Mouse (Mus musculus) T-helper 1 cell (primary cell): Measurements from ENCODE around the gene Zbtb45.

Source experiments
- in situ Hi-C: fragments of 300-600 bp; cut with MboI, MseI; formaldehyde crosslinking; loops from one replicate; pipeline ENCODE4 v1.15.1; 2025; ENCODE audit warnings: high pct_unique_total_duplicates

Zbtb45 gene

GRCm38 (mm10) chr7:13010005-13010908 is at the start of gene Zbtb45:
Gene Zbtb45, minus strand, starts transcription at chr7:13010034.
- in situ Hi-C loops = no loop called here

GRCm38 (mm10) chr7:13059536-13059935 is 49.7 kb upstream of the Zbtb45 start:
- in situ Hi-C loops = loop anchor here (5.0 to 25.0 kb wide), 2 partner anchors 213 to 572 kb away; partner anchors contain the start of gene Zfp606

- in situ Hi-C loops = loop anchor here (5.0 to 25.0 kb wide), 2 partner anchors 215 to 570 kb away; partner anchors contain the start of gene Zfp606
Measured at GRCm38 (mm10) chr7:13056913-13057700, 47.3 kb upstream of the Zbtb45 start.

GRCm38 (mm10) chr7:13054287-13055010 is 44.6 kb upstream of the Zbtb45 start, which contains the start of gene Mzf1:
Gene Mzf1, minus strand, starts transcription at chr7:13054764.
- in situ Hi-C loops = loop anchor here (5.0 to 25.0 kb wide), 2 partner anchors 218 to 567 kb away; partner anchors contain the start of gene Zfp606

- in situ Hi-C loops = loop anchor here (25.0 kb wide), 1 partner anchor 567 kb away; the partner anchor contains the start of gene Zfp606
Measured at GRCm38 (mm10) chr7:13053961-13054286, 44.1 kb upstream of the Zbtb45 start.

- in situ Hi-C loops = loop anchor here (25.0 kb wide), 1 partner anchor 566 kb away; the partner anchor contains the start of gene Zfp606
Measured at GRCm38 (mm10) chr7:13053501-13053900, 43.7 kb upstream of the Zbtb45 start.

GRCm38 (mm10) chr7:13053001-13053400 is 43.2 kb upstream of the Zbtb45 start:
- in situ Hi-C loops = loop anchor here (25.0 kb wide), 1 partner anchor 566 kb away; the partner anchor contains the start of gene Zfp606

- in situ Hi-C loops = no loop called here
Measured at GRCm38 (mm10) chr7:13046084-13046483, 36.2 kb upstream of the Zbtb45 start.

GRCm38 (mm10) chr7:13044254-13044625 is 34.4 kb upstream of the Zbtb45 start:
- in situ Hi-C loops = loop anchor here (5.0 kb wide), 2 partner anchors 37 to 72 kb away; no protein-coding TSS in a partner anchor

GRCm38 (mm10) chr7:13043445-13044253 is 33.8 kb upstream of the Zbtb45 start:
- in situ Hi-C loops = loop anchor here (5.0 kb wide), 2 partner anchors 36 to 71 kb away; no protein-coding TSS in a partner anchor

- in situ Hi-C loops = loop anchor here (5.0 kb wide), 2 partner anchors 36 to 71 kb away; no protein-coding TSS in a partner anchor
Measured at GRCm38 (mm10) chr7:13043120-13043444, 33.2 kb upstream of the Zbtb45 start.

GRCm38 (mm10) chr7:13042511-13042910 is 32.7 kb upstream of the Zbtb45 start:
- in situ Hi-C loops = loop anchor here (5.0 kb wide), 2 partner anchors 35 to 70 kb away; no protein-coding TSS in a partner anchor

- in situ Hi-C loops = loop anchor here (5.0 kb wide), 2 partner anchors 34 to 69 kb away; no protein-coding TSS in a partner anchor
Measured at GRCm38 (mm10) chr7:13041256-13041655, 31.4 kb upstream of the Zbtb45 start.

- in situ Hi-C loops = no loop called here
Measured at GRCm38 (mm10) chr7:13039181-13039580, 29.3 kb upstream of the Zbtb45 start.

GRCm38 (mm10) chr7:13038621-13039169 is 28.9 kb upstream of the Zbtb45 start:
- in situ Hi-C loops = no loop called here

GRCm38 (mm10) chr7:13037901-13038555 is 28.2 kb upstream of the Zbtb45 start, which contains the start of gene Ube2m:
Gene Ube2m, minus strand, starts transcription at chr7:13038275.
- in situ Hi-C loops = no loop called here

GRCm38 (mm10) chr7:13037366-13037765 is 27.5 kb upstream of the Zbtb45 start:
- in situ Hi-C loops = no loop called here

GRCm38 (mm10) chr7:13036806-13037205 is 27.0 kb upstream of the Zbtb45 start:
- in situ Hi-C loops = no loop called here

GRCm38 (mm10) chr7:13035211-13035855 is 25.5 kb upstream of the Zbtb45 start:
- in situ Hi-C loops = no loop called here
